Mouse (Mus musculus): ENCODE measurements at regions not wholly inside any gene's neighbourhood (a gene's known extent, or its start where the extent isn't known, plus 50 kb on each side); places are given as distances from the start of the nearest gene placed in this dataset.

DNA sequence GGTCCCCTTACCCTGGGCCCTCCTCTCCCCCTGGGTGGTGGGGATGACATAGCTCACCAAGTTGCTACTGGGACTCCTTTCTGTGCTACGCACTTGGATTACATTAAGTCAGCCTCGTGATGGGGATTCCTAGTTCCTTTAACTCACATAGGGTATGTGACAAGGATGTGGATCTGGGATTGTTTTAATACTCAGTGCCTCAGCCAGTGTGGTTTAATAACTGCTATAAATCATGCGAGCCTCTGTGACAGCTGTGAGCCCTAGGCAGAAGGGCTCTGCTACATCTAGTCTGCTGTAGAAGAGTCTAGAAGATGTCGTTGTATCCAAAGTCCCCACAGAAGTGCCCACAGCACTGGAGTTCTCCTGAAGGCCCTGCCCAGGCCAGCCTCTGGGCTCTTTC, 796.5 kb upstream of the Car8 start:
- no peak for TF ChIP-seq GATA1 (IDR thresholded peaks at IDR 0.05; ENCODE audit: borderline replicate concordance, low read length)
- no peak for TF ChIP-seq FLI1 (IDR thresholded peaks at IDR 0.05; ENCODE audit: low read length)

Measured in megakaryocyte, embryonic 14.5 days (primary cell).